Mouse (Mus musculus): ENCODE data around the gene Pum2.

Gene Pum2

GRCm38 (mm10) chr12:8786984-8787730, 113.2 kb downstream of the Pum2 start:
- no peak for DNase-seq (ENCODE audit: extremely low spot score, low spot score)

- no peak for DNase-seq (ENCODE audit: extremely low spot score, low spot score)
These were observed 114.5 kb downstream of the Pum2 start for GRCm38 (mm10) chr12:8788469-8788868.

GRCm38 (mm10) chr12:8790615-8791014, 116.7 kb downstream of the Pum2 start:
- no peak for DNase-seq (ENCODE audit: extremely low spot score, low spot score)

GRCm38 (mm10) chr12:8793410-8794051, 119.6 kb downstream of the Pum2 start:
- no peak for DNase-seq (ENCODE audit: extremely low spot score, low spot score)

- no peak for DNase-seq (ENCODE audit: extremely low spot score, low spot score)
These were observed 124.0 kb downstream of the Pum2 start for GRCm38 (mm10) chr12:8797936-8798335.

GRCm38 (mm10) chr12:8798486-8799020, 124.6 kb downstream of the Pum2 start:
- DNase-seq (ENCODE audit: extremely low spot score, low spot score): no peak

Data from neural tube, embryonic 10.5 days (tissue).